Mouse (Mus musculus) CH12.LX (cell line): Measurements from ENCODE around the gene Cmtm7. TPM values are rescaled to one million over a fixed set of nuclear protein-coding genes. Genes with fewer than 3 reads are reported as not detected.

Source experiments
- DNase-seq: peaks from one replicate; pipeline ENCODE4 v3.0.0-alpha.2; 2013; ENCODE audit errors: extremely low read depth
- H3K27ac ChIP-seq: 2 replicates; pipeline ENCODE4 v1.5.1; 2012; ENCODE audit warnings: low read depth, mild to moderate bottlenecking, control low read depth, moderate library complexity; ENCODE audit not compliant: insufficient read depth
- H3K27me3 ChIP-seq: replicated peaks from 2 replicates; pipeline ENCODE3; 2012; ENCODE audit warnings: inconsistent platforms
- H3K36me3 ChIP-seq, 2 experiments: replicated peaks in 1 of 2; 2 replicates each; pipeline versions ENCODE3 to v1.6.1; 2012; ENCODE audit warnings: inconsistent platforms in 1 of 2, low read length in 1 of 2, mild to moderate bottlenecking in 1 of 2, mixed read lengths in 1 of 2, moderate library complexity in 1 of 2; ENCODE audit not compliant: control insufficient read depth in 1 of 2, insufficient read depth in 1 of 2
- H3K4me1 ChIP-seq, 2 experiments: 2 replicates each; pipeline ENCODE4 v1.6.1; 2012; ENCODE audit warnings: inconsistent platforms in 1 of 2, moderate library complexity in 1 of 2; ENCODE audit not compliant: insufficient read depth in 2 of 2, control insufficient read depth in 1 of 2
- H3K4me2 ChIP-seq: 2 replicates; pipeline ENCODE4 v1.6.1; 2012; ENCODE audit warnings: low read depth, mild to moderate bottlenecking, control low read depth; ENCODE audit not compliant: poor library complexity, insufficient read depth, severe bottlenecking
- H3K4me3 ChIP-seq, 3 experiments: fragments of 150-350 bp in 1 of 3; sonication (generic) in 1 of 3; replicated peaks in 1 of 3; 2 replicates each; pipeline versions ENCODE3 to v1.5.1; 2011 to 2012; ENCODE audit warnings: low read depth in 2 of 3, low read length in 2 of 3, mild to moderate bottlenecking in 2 of 3, moderate library complexity in 2 of 3, control low read depth in 1 of 3, improper control_type of control experiment in 1 of 3, inconsistent platforms in 1 of 3, mixed read lengths in 1 of 3; ENCODE audit not compliant: poor library complexity in 1 of 3
- H3K79me2 ChIP-seq: replicated peaks from 2 replicates; pipeline ENCODE4 v1.6.1; 2012; ENCODE audit warnings: mild to moderate bottlenecking, moderate library complexity; ENCODE audit not compliant: control insufficient read depth, poor library complexity, insufficient read depth, severe bottlenecking; ENCODE audit errors: extremely low read depth
- H3K9ac ChIP-seq: 2 replicates; pipeline ENCODE4 v1.6.1; 2012; ENCODE audit warnings: low read depth, mild to moderate bottlenecking, control low read depth, moderate library complexity; ENCODE audit not compliant: insufficient read depth
- H3K9me3 ChIP-seq: replicated peaks from 2 replicates; pipeline ENCODE3; 2012; ENCODE audit warnings: low read length, inconsistent platforms, mixed read lengths
- BHLHE40 ChIP-seq: IDR thresholded peaks from 2 replicates; pipeline ENCODE4 v1.6.1; 2011; ENCODE audit warnings: mild to moderate bottlenecking, low read depth, low read length, improper control_type of control experiment
- CHD1 ChIP-seq: IDR thresholded peaks from 2 replicates; pipeline ENCODE4 v1.6.1; 2012; ENCODE audit warnings: low read depth, low read length, improper control_type of control experiment, inconsistent platforms
- CHD2 ChIP-seq: IDR thresholded peaks from 2 replicates; pipeline ENCODE4 v1.6.1; 2011; ENCODE audit warnings: low read length, improper control_type of control experiment
- CTCF ChIP-seq, 2 experiments: IDR thresholded peaks in 1 of 2; conservative IDR thresholded peaks in 1 of 2; 2 replicates each; pipeline ENCODE4 v1.5.1; 2011 to 2012; ENCODE audit warnings: low read depth in 2 of 2, low read length in 2 of 2, improper control_type of control experiment in 1 of 2, inconsistent platforms in 1 of 2, mild to moderate bottlenecking in 1 of 2, moderate library complexity in 1 of 2
- E2F4 ChIP-seq: IDR thresholded peaks from 2 replicates; pipeline ENCODE4 v1.6.1; 2011; ENCODE audit warnings: low read depth, low read length, improper control_type of control experiment; ENCODE audit not compliant: insufficient replicate concordance
- ELF1 ChIP-seq: IDR thresholded peaks from 2 replicates; pipeline ENCODE4 v1.6.1; 2014; ENCODE audit warnings: low read depth, mild to moderate bottlenecking, inconsistent platforms, low read length, improper control_type of control experiment
- EP300 ChIP-seq: IDR thresholded peaks from 2 replicates; pipeline ENCODE4 v1.6.1; 2011; ENCODE audit warnings: low read length, improper control_type of control experiment
- ETS1 ChIP-seq: conservative IDR thresholded peaks from 2 replicates; pipeline ENCODE4 v1.6.1; 2012; ENCODE audit warnings: low read depth, mild to moderate bottlenecking, inconsistent platforms, low read length, improper control_type of control experiment, moderate library complexity
- GABPA ChIP-seq: IDR thresholded peaks from 2 replicates; pipeline ENCODE4 v1.6.1; 2012; ENCODE audit warnings: low read depth, low read length, improper control_type of control experiment, inconsistent platforms; ENCODE audit not compliant: insufficient replicate concordance
- HCFC1 ChIP-seq: IDR thresholded peaks from 2 replicates; pipeline ENCODE4 v1.6.1; 2012; ENCODE audit warnings: low read depth, mild to moderate bottlenecking, inconsistent platforms, low read length, improper control_type of control experiment
- IRF4 ChIP-seq: IDR thresholded peaks from 2 replicates; pipeline ENCODE4 v1.6.1; 2014; ENCODE audit warnings: low read depth, mild to moderate bottlenecking, inconsistent platforms, low read length, improper control_type of control experiment
- JUN ChIP-seq: IDR thresholded peaks from 2 replicates; pipeline ENCODE4 v1.6.1; 2011; ENCODE audit warnings: low read depth, mild to moderate bottlenecking, low read length, improper control_type of control experiment, moderate library complexity; ENCODE audit not compliant: insufficient read depth
- JUND ChIP-seq: conservative IDR thresholded peaks from 2 replicates; pipeline ENCODE4 v1.6.1; 2011; ENCODE audit warnings: low read depth, low read length, improper control_type of control experiment
- KAT2A ChIP-seq: IDR thresholded peaks from 2 replicates; pipeline ENCODE4 v1.6.1; 2012; ENCODE audit warnings: low read length, improper control_type of control experiment, inconsistent platforms; ENCODE audit not compliant: insufficient replicate concordance
- MAFK ChIP-seq: IDR thresholded peaks from 2 replicates; pipeline ENCODE4 v1.6.1; 2011; ENCODE audit warnings: low read length, improper control_type of control experiment; ENCODE audit not compliant: insufficient replicate concordance
- MAX ChIP-seq: IDR thresholded peaks from 2 replicates; pipeline ENCODE4 v1.6.1; 2011; ENCODE audit warnings: low read length, improper control_type of control experiment
- MAZ ChIP-seq: IDR thresholded peaks from 2 replicates; pipeline ENCODE4 v1.6.1; 2012; ENCODE audit warnings: low read depth, mild to moderate bottlenecking, inconsistent platforms, low read length, improper control_type of control experiment, moderate library complexity
- MEF2A ChIP-seq: IDR thresholded peaks from 2 replicates; pipeline ENCODE4 v1.6.1; 2014; ENCODE audit warnings: low read depth, mild to moderate bottlenecking, inconsistent platforms, low read length, improper control_type of control experiment, borderline replicate concordance
- MXI1 ChIP-seq: IDR thresholded peaks from 2 replicates; pipeline ENCODE4 v1.6.1; 2011; ENCODE audit warnings: mild to moderate bottlenecking, low read depth, low read length, improper control_type of control experiment
- MYC ChIP-seq: IDR thresholded peaks from 2 replicates; pipeline ENCODE4 v1.6.1; 2011; ENCODE audit warnings: low read depth, mild to moderate bottlenecking, improper control_type of control experiment, low read length
- NELFE ChIP-seq: IDR thresholded peaks from 2 replicates; pipeline ENCODE4 v1.6.1; 2011; ENCODE audit warnings: low read depth, low read length, improper control_type of control experiment
- NRF1 ChIP-seq: IDR thresholded peaks from 2 replicates; pipeline ENCODE4 v1.6.1; 2014; ENCODE audit warnings: low read depth, mild to moderate bottlenecking, inconsistent platforms, low read length, improper control_type of control experiment, moderate library complexity
- PAX5 ChIP-seq: IDR thresholded peaks from 2 replicates; pipeline ENCODE4 v1.6.1; 2012; ENCODE audit warnings: low read length, inconsistent platforms, mixed read lengths
- POLR2AphosphoS2 ChIP-seq: IDR thresholded peaks from 2 replicates; pipeline ENCODE4 v1.6.1; 2011; ENCODE audit warnings: low read depth, low read length, improper control_type of control experiment
- RAD21 ChIP-seq: IDR thresholded peaks from 2 replicates; pipeline ENCODE4 v1.6.1; 2011; ENCODE audit warnings: low read depth, mild to moderate bottlenecking, low read length, improper control_type of control experiment, moderate library complexity
- RCOR1 ChIP-seq: conservative IDR thresholded peaks from 2 replicates; pipeline ENCODE4 v1.6.1; 2012; ENCODE audit warnings: low read depth, mild to moderate bottlenecking, inconsistent platforms, low read length, improper control_type of control experiment
- SMC3 ChIP-seq: IDR thresholded peaks from 2 replicates; pipeline ENCODE4 v1.6.1; 2011; ENCODE audit warnings: low read depth, low read length, improper control_type of control experiment
- TCF12 ChIP-seq: IDR thresholded peaks from 2 replicates; pipeline ENCODE4 v1.6.1; 2014; ENCODE audit warnings: low read depth, mild to moderate bottlenecking, inconsistent platforms, low read length, improper control_type of control experiment
- UBTF ChIP-seq: IDR thresholded peaks from 2 replicates; pipeline ENCODE4 v1.6.1; 2012; ENCODE audit warnings: low read depth, mild to moderate bottlenecking, inconsistent platforms, low read length, improper control_type of control experiment, moderate library complexity
- USF1 ChIP-seq: IDR thresholded peaks from 2 replicates; pipeline ENCODE4 v1.6.1; 2014; ENCODE audit warnings: low read depth, mild to moderate bottlenecking, inconsistent platforms, low read length, improper control_type of control experiment
- USF2 ChIP-seq: conservative IDR thresholded peaks from 2 replicates; pipeline ENCODE4 v1.6.1; 2011; ENCODE audit warnings: low read depth, low read length, improper control_type of control experiment
- ZC3H11A ChIP-seq: IDR thresholded peaks from 2 replicates; pipeline ENCODE4 v1.6.1; 2012; ENCODE audit warnings: low read depth, mild to moderate bottlenecking, inconsistent platforms, low read length, improper control_type of control experiment
- ZKSCAN1 ChIP-seq: IDR thresholded peaks from 2 replicates; pipeline ENCODE4 v1.6.1; 2012; ENCODE audit warnings: low read depth, inconsistent platforms, low read length, improper control_type of control experiment, borderline replicate concordance
- ZMIZ1 ChIP-seq: IDR thresholded peaks from 2 replicates; pipeline ENCODE4 v1.6.1; 2012; ENCODE audit warnings: low read depth, mild to moderate bottlenecking, inconsistent platforms, low read length, improper control_type of control experiment
- ZNF384 ChIP-seq: IDR thresholded peaks from 2 replicates; pipeline ENCODE4 v1.6.1; 2012; ENCODE audit warnings: low read depth, low read length, improper control_type of control experiment, inconsistent platforms
- dilution Hi-C: fragments of 300-500 bp; cut with MboI; formaldehyde crosslinking; loops from 2 replicates; pipeline ENCODE4 v1.14.3; 2020; ENCODE audit warnings: low sequenced_read_pairs; ENCODE audit not compliant: extremely low pct_unique_long_range_greater_than_20kb, extremely low pct_ligation_motif_present
- in situ Hi-C: fragments of 300-500 bp; cut with MboI; formaldehyde crosslinking; loops from 3 replicates; pipeline ENCODE4 v1.14.3; 2019; ENCODE audit warnings: low sequenced_read_pairs, low pct_ligation_motif_present, low pct_unique_long_range_greater_than_20kb, mixed read lengths
- polyA plus RNA-seq: library from polyadenylated mRNA; unstranded; fragments of >175 nt; gene quantifications from 2 replicates; pipeline ENCODE4 v1.2.1, GENCODE M21; 2012; ENCODE audit warnings: low read depth; ENCODE audit not compliant: insufficient read length
- total RNA-seq, 2 experiments: library from RNA; depleted of rRNA; stranded (reverse); fragments of 300-350 nt in 1 of 2; fragments of >200 nt in 1 of 2; gene quantifications; 2 replicates each; pipeline ENCODE4 v1.2.3; 2012 to 2014

The Cmtm7 gene
- total and polyA plus RNA-seq, 3 experiments, result 45.5 to 80.8 (median 46.0) TPM

DNA sequence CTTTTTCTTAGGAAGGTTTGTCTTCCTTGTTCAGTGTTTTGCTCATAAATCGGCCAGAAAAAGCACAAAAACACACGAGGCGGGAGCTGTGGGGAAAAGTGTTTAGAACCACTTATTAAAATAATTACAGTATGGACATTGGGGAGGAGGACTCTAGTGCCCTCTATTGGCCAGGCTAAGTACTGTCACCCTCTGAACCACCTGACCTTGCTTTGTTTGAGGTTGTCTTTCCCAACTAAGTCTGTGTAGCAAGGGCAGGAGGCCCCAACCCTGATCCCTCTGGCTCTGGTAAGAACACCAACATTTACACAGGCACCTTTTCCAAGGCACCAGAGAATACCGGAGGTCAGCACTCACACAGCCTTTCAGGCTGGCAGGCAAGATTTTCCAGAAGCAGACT lies 33.7 kb upstream of the Cmtm7 start:
- peaks cover 6 to 66% of the 10 kb centered on the region in 2 experiments for H3K4me1 ChIP-seq
- no peaks in the 10 kb centered on the region for H3K79me2 ChIP-seq
- no peaks in the 10 kb centered on the region for H3K36me3 ChIP-seq
- H3K27me3 ChIP-seq, result no peaks in the 10 kb centered on the region
- H3K4me2 ChIP-seq, result no peak overlapping the region
- peak; percentile 54 for DNase-seq
- no peak overlapping the region for H3K4me3 ChIP-seq
- H3K9ac ChIP-seq, result no peak overlapping the region
- in situ Hi-C loops (loop anchor here (10.0 kb wide), 1 partner anchor 69 kb away; no protein-coding TSS in a partner anchor), dilution Hi-C loops (no loop called here)
- no peak overlapping the region for H3K27ac ChIP-seq
- no peaks in the 10 kb centered on the region for H3K9me3 ChIP-seq
- TF ChIP-seq RCOR1, result no peak
- no peak for TF ChIP-seq ZMIZ1
- no peak for TF ChIP-seq PAX5
- no peak for TF ChIP-seq IRF4
- no peak for TF ChIP-seq TCF12
- no peak for TF ChIP-seq ETS1
- no peak for TF ChIP-seq NELFE
- TF ChIP-seq JUND, result no peak
- TF ChIP-seq CHD2, result no peak
- no peak for TF ChIP-seq ZC3H11A
- no peak for TF ChIP-seq ZKSCAN1
- TF ChIP-seq EP300, result no peak
- TF ChIP-seq GABPA, result no peak
- no peak for TF ChIP-seq E2F4
- no peak for TF ChIP-seq MAX
- no peak for TF ChIP-seq MAZ
- TF ChIP-seq MYC, result no peak
- TF ChIP-seq SMC3, result peak; percentile 53
- TF ChIP-seq ELF1, result 0 out of 2 replicates have a peak, but pooled peaks have one; percentile 11
- TF ChIP-seq RAD21, result peak; percentile 54
- no peak for TF ChIP-seq KAT2A
- no peak for TF ChIP-seq ZNF384
- TF ChIP-seq MAFK, result no peak
- peak; percentile 76 to 84 for TF ChIP-seq CTCF (conservative IDR thresholded peaks at IDR 0.05 in 1 of 2, IDR thresholded peaks at IDR 0.05 in 1 of 2; ENCODE audit: low read depth in 2 of 2, low read length in 2 of 2)
- no peak for TF ChIP-seq CHD1
- TF ChIP-seq USF2, result no peak
- TF ChIP-seq MXI1, result no peak
- no peak for TF ChIP-seq MEF2A
- TF ChIP-seq HCFC1, result no peak
- no peak for TF ChIP-seq JUN
- TF ChIP-seq UBTF, result no peak
- no peak for TF ChIP-seq POLR2AphosphoS2
- TF ChIP-seq BHLHE40, result no peak
- no peak for TF ChIP-seq USF1
- TF ChIP-seq NRF1, result no peak
